Mouse (Mus musculus): ENCODE measurements at regions not wholly inside any gene's neighbourhood (a gene's known extent, or its start where the extent isn't known, plus 50 kb on each side); places are given as distances from the start of the nearest gene placed in this dataset.
"Not testable (repeated sequence)": the region's sequence is repeated elsewhere in the genome, so short reads cannot be mapped to it uniquely, and the experiment has no call there.

DNA sequence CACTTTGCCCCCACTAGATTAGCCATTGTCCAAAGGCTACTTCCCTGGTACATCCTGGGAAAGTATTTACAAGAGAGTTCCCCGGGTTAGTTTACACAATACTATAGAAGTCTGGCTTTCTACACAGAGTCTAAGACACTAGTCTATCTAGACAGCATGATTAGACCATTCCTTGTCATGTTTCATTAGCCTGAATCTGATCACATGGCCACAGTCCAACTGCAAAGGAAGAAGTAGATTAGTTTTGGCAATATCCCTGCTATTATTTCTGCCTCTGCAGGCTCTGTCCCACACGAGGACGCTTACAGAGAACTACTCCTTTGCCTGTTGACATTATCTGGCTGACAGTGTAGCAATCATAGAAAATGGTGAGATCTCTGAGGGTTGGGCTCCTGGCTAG lies 144.2 kb downstream of the Nuak1 start:
- Histone ChIP-seq H3K4me3 (replicated peaks; ENCODE audit: control insufficient read depth, low read depth, low read length) (no peak overlapping the region), H3K27ac (ENCODE audit: control insufficient read depth, insufficient read depth, low read depth, low read length, poor library complexity) (no peak overlapping the region), H3K4me1 (ENCODE audit: control insufficient read depth, insufficient read depth, low read length) (no peaks in the 10 kb centered on the region)
- 65% methylated on average over 3 of the region's 3 CpGs for WGBS
- TF ChIP-seq CTCF (IDR thresholded peaks at IDR 0.05; ENCODE audit: control insufficient read depth, insufficient read depth, low read length) (no peak), POLR2A (IDR thresholded peaks at IDR 0.05; ENCODE audit: borderline replicate concordance, control insufficient read depth, low read depth, low read length) (no peak)

DNA sequence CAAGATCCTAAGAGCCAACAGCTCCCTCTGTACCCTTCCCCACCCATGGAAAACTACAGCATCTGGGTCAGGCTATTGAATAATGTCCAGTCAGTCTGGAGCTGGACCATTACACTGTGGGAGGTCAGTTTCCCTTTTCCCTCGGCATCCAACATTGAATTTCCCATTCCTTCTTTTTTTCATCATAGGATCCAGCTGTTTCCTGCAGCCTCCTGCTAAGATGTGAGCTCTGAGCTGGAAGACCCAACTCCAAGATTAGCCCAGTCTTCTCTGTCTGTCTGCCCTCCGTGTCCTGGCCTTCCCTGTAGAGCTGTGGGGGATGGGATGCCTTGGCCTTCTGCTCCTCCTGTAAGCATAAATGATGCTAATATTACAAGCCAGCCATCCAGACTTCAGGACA lies 138.8 kb downstream of the Nuak1 start:
- WGBS = 65% methylated on average over 2 of the region's 2 CpGs
- TF ChIP-seq CTCF (IDR thresholded peaks at IDR 0.05; ENCODE audit: control insufficient read depth, insufficient read depth, low read length) (no peak), POLR2A (IDR thresholded peaks at IDR 0.05; ENCODE audit: borderline replicate concordance, control insufficient read depth, low read depth, low read length) (no peak)
- Histone ChIP-seq H3K4me3 (replicated peaks; ENCODE audit: control insufficient read depth, low read depth, low read length) (no peak overlapping the region), H3K4me1 (ENCODE audit: control insufficient read depth, insufficient read depth, low read length) (no peaks in the 10 kb centered on the region), H3K27ac (ENCODE audit: control insufficient read depth, insufficient read depth, low read depth, low read length, poor library complexity) (no peak overlapping the region)

DNA sequence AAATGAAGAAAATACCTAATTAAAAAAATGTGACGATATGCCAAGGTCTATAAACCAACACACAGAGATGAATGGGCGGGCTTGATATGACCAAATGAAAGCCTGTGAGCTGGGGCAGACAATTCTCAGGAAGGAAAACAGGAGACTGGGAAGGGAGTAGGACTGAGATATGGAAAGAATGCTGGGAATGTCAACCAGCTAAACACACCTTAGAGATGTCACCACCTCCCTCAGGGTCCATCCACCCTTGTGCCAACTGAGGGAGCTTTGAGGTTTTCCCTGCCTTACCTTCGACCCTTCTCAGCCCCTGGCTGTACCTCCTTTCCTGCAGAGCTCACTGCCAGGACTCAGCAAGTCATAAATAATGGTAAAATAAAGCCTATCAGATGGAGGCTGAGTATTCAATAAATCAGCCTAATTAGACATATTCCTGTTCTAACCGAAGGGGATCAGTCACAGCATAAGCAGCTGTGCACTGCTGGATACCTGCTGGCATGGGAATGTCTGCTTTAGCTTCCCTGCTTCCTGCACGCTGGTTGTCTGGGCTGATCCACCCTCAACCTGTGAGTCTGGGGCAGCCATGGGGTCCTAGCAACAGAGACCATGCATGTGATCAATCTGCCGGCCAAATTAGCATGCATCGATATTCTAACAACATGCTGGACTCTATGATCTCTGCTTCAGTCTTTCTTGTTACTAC lies 137.4 kb downstream of the Nuak1 start:
- Histone ChIP-seq H3K27ac (ENCODE audit: control insufficient read depth, insufficient read depth, low read depth, low read length, poor library complexity) (no peak overlapping the region), H3K4me1 (ENCODE audit: control insufficient read depth, insufficient read depth, low read length) (no peaks in the 10 kb centered on the region), H3K4me3 (replicated peaks; ENCODE audit: control insufficient read depth, low read depth, low read length) (no peak overlapping the region)
- WGBS = 79% methylated on average over 7 of the region's 7 CpGs
- TF ChIP-seq POLR2A (IDR thresholded peaks at IDR 0.05; ENCODE audit: borderline replicate concordance, control insufficient read depth, low read depth, low read length) (no peak), CTCF (IDR thresholded peaks at IDR 0.05; ENCODE audit: control insufficient read depth, insufficient read depth, low read length) (no peak)

- 85% methylated on average over 17 of the region's 17 CpGs for WGBS
- H3K27ac ChIP-seq (ENCODE audit: control insufficient read depth, insufficient read depth, low read depth, low read length, poor library complexity); H3K4me3 ChIP-seq (replicated peaks; ENCODE audit: control insufficient read depth, low read depth, low read length); H3K4me1 ChIP-seq (ENCODE audit: control insufficient read depth, insufficient read depth, low read length): not testable (repeated sequence)
Measured at GRCm38 (mm10) chr10:84308746-84309145, 131.7 kb downstream of the Nuak1 start.

DNA sequence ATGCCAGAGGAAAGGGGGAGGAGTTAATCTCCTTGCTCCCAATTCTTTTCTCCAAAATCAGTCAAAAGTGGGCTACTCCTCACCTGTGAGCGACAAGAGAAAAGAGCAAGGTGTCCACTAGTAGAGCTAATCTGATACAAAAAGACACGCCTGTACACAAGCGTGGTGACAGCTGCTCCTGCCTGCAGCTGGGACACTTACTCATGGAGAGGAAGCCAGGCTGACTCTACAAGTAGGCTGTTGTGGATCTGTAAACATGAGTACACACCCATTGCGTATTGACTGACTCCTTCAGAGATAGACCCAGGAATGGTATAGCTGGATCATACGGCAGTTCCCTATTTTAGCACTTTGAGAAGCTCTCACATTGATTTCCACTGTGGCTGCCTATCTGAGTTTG lies 129.7 kb downstream of the Nuak1 start:
- WGBS = 80% methylated on average over 5 of the region's 5 CpGs
- TF ChIP-seq POLR2A (IDR thresholded peaks at IDR 0.05; ENCODE audit: borderline replicate concordance, control insufficient read depth, low read depth, low read length) = no peak
- no peak for TF ChIP-seq CTCF (IDR thresholded peaks at IDR 0.05; ENCODE audit: control insufficient read depth, insufficient read depth, low read length)
- H3K27ac ChIP-seq (ENCODE audit: control insufficient read depth, insufficient read depth, low read depth, low read length, poor library complexity) = no peak overlapping the region

GRCm38 (mm10) chr10:84312656-84313055 lies 127.7 kb downstream of the Nuak1 start:
- no peak for TF ChIP-seq POLR2A (IDR thresholded peaks at IDR 0.05; ENCODE audit: borderline replicate concordance, control insufficient read depth, low read depth, low read length)
- no peak for TF ChIP-seq CTCF (IDR thresholded peaks at IDR 0.05; ENCODE audit: control insufficient read depth, insufficient read depth, low read length)
- H3K4me3 ChIP-seq (replicated peaks; ENCODE audit: control insufficient read depth, low read depth, low read length) = no peak overlapping the region
- H3K4me1 ChIP-seq (ENCODE audit: control insufficient read depth, insufficient read depth, low read length) = no peaks in the 10 kb centered on the region
- no peak overlapping the region for H3K27ac ChIP-seq (ENCODE audit: control insufficient read depth, insufficient read depth, low read depth, low read length, poor library complexity)
- 67% methylated on average over 7 of the region's 7 CpGs for WGBS

More for the DNA sequence above, 129.7 kb downstream of the Nuak1 start:
- Histone ChIP-seq H3K4me1 (ENCODE audit: control insufficient read depth, insufficient read depth, low read length) (no peaks in the 10 kb centered on the region), H3K4me3 (replicated peaks; ENCODE audit: control insufficient read depth, low read depth, low read length) (no peak overlapping the region)

DNA sequence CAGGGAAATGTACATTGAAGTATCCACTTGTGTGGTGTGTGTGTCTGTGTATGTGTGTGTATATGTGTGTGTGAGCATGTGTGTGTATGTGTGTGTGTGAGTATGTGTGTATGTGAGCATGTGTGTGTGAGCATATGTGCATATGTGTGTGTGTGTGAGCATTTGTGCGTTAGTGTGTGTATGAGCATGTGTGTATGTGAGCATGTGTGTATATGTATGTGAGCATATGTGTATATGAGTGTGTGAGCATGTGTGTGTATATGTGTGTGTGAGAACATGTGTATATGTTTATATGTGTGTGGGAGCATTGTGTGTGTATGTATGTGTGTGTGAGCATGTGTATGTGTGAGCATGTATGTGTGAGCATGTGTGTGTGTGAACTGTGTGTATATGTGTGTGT lies 123.5 kb downstream of the Nuak1 start:
- no peaks in the 10 kb centered on the region for H3K4me1 ChIP-seq (ENCODE audit: control insufficient read depth, insufficient read depth, low read length)
- no peak for TF ChIP-seq CTCF (IDR thresholded peaks at IDR 0.05; ENCODE audit: control insufficient read depth, insufficient read depth, low read length)
- no peak for TF ChIP-seq POLR2A (IDR thresholded peaks at IDR 0.05; ENCODE audit: borderline replicate concordance, control insufficient read depth, low read depth, low read length)
- H3K27ac ChIP-seq (ENCODE audit: control insufficient read depth, insufficient read depth, low read depth, low read length, poor library complexity) = no peak overlapping the region
- no peak overlapping the region for H3K4me3 ChIP-seq (replicated peaks; ENCODE audit: control insufficient read depth, low read depth, low read length)
- 90% methylated on average over 1 of the region's 1 CpGs for WGBS

DNA sequence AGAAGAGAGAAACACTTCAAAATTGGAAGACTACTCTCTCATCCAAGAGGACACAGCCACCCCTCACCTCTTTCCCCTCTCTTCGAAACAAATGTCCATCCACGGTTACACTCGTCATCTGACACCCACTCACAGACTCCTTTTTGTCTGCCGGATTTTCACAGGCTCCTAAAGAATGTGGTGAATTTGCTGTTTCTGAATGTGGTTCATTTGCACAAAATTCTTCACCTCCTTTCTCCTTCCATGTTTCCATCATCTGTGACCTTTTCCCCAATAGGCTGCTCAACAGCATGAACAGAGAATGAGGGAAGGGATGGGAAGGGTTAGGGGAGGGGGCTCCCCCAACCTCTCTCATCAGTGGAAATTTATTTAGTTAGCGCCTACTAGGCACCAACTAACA lies 122.4 kb downstream of the Nuak1 start:
- no peak overlapping the region for H3K27ac ChIP-seq (ENCODE audit: control insufficient read depth, insufficient read depth, low read depth, low read length, poor library complexity)
- no peak for TF ChIP-seq POLR2A (IDR thresholded peaks at IDR 0.05; ENCODE audit: borderline replicate concordance, control insufficient read depth, low read depth, low read length)
- no peak for TF ChIP-seq CTCF (IDR thresholded peaks at IDR 0.05; ENCODE audit: control insufficient read depth, insufficient read depth, low read length)
- H3K4me1 ChIP-seq (ENCODE audit: control insufficient read depth, insufficient read depth, low read length) = no peaks in the 10 kb centered on the region
- no peak overlapping the region for H3K4me3 ChIP-seq (replicated peaks; ENCODE audit: control insufficient read depth, low read depth, low read length)
- 81% methylated on average over 5 of the region's 5 CpGs for WGBS

Data from bone marrow, adult 2 months (tissue).